Comparison of ENCODE assay signal across 10 mouse cellular contexts in the genomic region with DNA sequence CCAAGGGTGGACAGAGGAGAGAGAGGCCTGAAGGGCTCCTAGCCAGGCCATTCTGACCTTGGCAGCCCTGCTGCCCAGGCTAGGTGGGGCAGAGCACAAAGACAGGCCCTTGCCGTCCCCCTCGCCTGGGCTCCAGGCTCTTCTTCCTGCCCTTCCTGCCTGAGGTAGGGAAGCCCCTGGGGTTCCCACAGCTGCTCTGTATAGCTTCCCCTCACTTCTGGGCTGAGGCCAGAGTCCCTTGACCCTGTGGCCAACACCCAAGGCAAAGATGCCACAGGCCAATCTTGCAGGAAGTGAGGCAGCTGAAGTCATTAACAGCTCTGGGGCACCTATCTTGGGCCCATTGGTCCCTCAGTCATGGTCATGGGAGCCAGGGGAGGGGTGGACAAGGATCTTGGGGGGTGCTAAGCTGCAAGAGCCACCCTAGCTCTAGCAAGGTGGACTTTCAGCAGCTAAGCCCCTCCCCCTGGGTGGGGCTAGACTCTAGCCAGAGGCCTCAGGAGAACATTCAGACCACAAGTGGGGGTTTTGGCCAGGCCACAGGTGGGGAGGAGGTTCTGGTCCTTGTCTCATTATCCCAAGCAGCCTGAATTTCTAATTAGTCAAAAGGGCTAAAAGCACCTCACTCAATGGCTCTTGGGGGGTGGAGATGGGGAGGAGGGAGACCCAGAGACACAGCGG. TPM values are rescaled to one million over a fixed set of nuclear protein-coding genes. Genes with fewer than 3 reads are reported as not detected.
DNase-seq lines count a peak whose midpoint lies in the region; ATAC-seq and TF ChIP-seq lines count a peak whose summit lies in the region.
"Had no signal": no experiment of that assay in that cellular context is flagged by ENCODE, and none has a peak within 500 bp of the region (broad histone marks: within the 10 kb centered on the region; RNA-seq: fewer than 3 reads in every experiment).

No protein-coding gene starts in this region.

- WGBS in liver, embryonic 16.5 days (ENCODE audit: insufficient replicate concordance): 75% methylated on average over 3 of the region's 3 CpGs

- H3K27ac ChIP-seq in gastrocnemius, adult 2 months: peak overlapping the region; percentile 53
- peak overlapping the region; percentile 29; the same call in 1 of the 2 replicates for H3K27ac ChIP-seq in liver, embryonic 16.5 days (ENCODE audit: low read length)
- H3K27ac ChIP-seq: forebrain, embryonic 15.5 days; limb, embryonic 13.5 days had no signal

- H3K9me3 ChIP-seq in liver, embryonic 16.5 days (replicated peaks; ENCODE audit: control insufficient read depth, low read length): no peaks in the 10 kb centered on the region
- H3K9me3 ChIP-seq: forebrain, embryonic 15.5 days had no signal

- TF ChIP-seq CTCF in gastrocnemius, adult 2 months (IDR thresholded peaks at IDR 0.05): no peak

- H3K36me3 ChIP-seq in liver, embryonic 16.5 days (ENCODE audit: control insufficient read depth, insufficient read depth): peaks cover 25% of the 10 kb centered on the region

- H3K4me3 ChIP-seq in gastrocnemius, adult 2 months: no peak overlapping the region
- no peak overlapping the region for H3K4me3 ChIP-seq in liver, embryonic 16.5 days (ENCODE audit: low read depth, low read length)
- H3K4me3 ChIP-seq: forebrain, embryonic 15.5 days; limb, embryonic 13.5 days had no signal

- intact Hi-C loops in gastrocnemius, adult 2 months (cut with DNase I): no loop called here
- intact Hi-C loops in gastrocnemius, postnatal 14 days (cut with DNase I; ENCODE audit: low total_unique reads): no loop called here

- no peak overlapping the region for H3K4me2 ChIP-seq in liver, embryonic 16.5 days (ENCODE audit: low read depth, low read length)
- H3K4me2 ChIP-seq: forebrain, embryonic 15.5 days; limb, embryonic 13.5 days had no signal

- ATAC-seq in common myeloid progenitor, adult 5-6 weeks (replicated peaks; ENCODE audit: low read depth, poor library complexity, severe bottlenecking): peak; percentile 55
- ATAC-seq in liver, embryonic 16.5 days (ENCODE audit: low read depth): no peak
- no peak for ATAC-seq in megakaryocyte-erythroid progenitor cell, adult 5-6 weeks (replicated peaks; ENCODE audit: low FRiP score, low TSS enrichment, poor library complexity, severe bottlenecking)
- ATAC-seq: forebrain, embryonic 15.5 days had no signal

- H3K27me3 ChIP-seq in liver, embryonic 16.5 days (ENCODE audit: control insufficient read depth, insufficient read depth, low read depth, low read length): no peaks in the 10 kb centered on the region
- H3K27me3 ChIP-seq: forebrain, embryonic 15.5 days; limb, embryonic 13.5 days had no signal

- H3K9ac ChIP-seq in liver, embryonic 16.5 days (ENCODE audit: low read depth, low read length): no peak overlapping the region
- H3K9ac ChIP-seq: forebrain, embryonic 15.5 days; limb, embryonic 13.5 days had no signal

- H3K4me1 ChIP-seq in liver, embryonic 16.5 days (ENCODE audit: control insufficient read depth, low read depth, low read length): peaks cover 49% of the 10 kb centered on the region

- no peak for DNase-seq in gastrocnemius, adult 2 months
- no peak for DNase-seq in gastrocnemius, postnatal 14 days
- peak; percentile 36 for DNase-seq in lung, postnatal 10 days
- DNase-seq in lung, postnatal 14 days: no peak
- no peak for DNase-seq in cerebellum, adult 11 months

RNA-seq across cellular contexts. Expression of a gene that starts 27.2 kb away (rescaled TPM):
- 1 to 10 TPM; 2.0 to 4.2 TPM for total RNA-seq in gastrocnemius, adult 2 months (2021)
- total RNA-seq in gastrocnemius, postnatal 14 days (2021): 1 to 10 TPM; 5.9 to 6.0 TPM
- 2.7 and 3.7 TPM in 2 replicates for total RNA-seq in common myeloid progenitor, adult 5-6 weeks (2017)
- polyA plus RNA-seq in liver, embryonic 16.5 days (2015; fragmentation: Nextera tagmentation; extraction: Ambion mirVana): 0.95 and 1.4 TPM in 2 replicates
- total RNA-seq in megakaryocyte-erythroid progenitor cell, adult 5-6 weeks (2014; fragmentation: Nextera tagmentation): not detected in 2 replicates
- not detected in 2 replicates for total RNA-seq in megakaryocyte-erythroid progenitor cell, adult 5-6 weeks (2017)

RNA-seq across cellular contexts. Expression of a gene that starts 45.1 kb away (rescaled TPM):
- 10 to 100 TPM in 1 of 2 experiments, 1 to 10 TPM in 1; 6.7 to 26.8 TPM for total RNA-seq in gastrocnemius, adult 2 months (2021)
- total RNA-seq in gastrocnemius, postnatal 14 days (2021): 10 to 100 TPM; 12.5 to 17.3 TPM
- 2.8 and 5.8 TPM in 2 replicates for total RNA-seq in common myeloid progenitor, adult 5-6 weeks (2017)
- 18.1 and 18.8 TPM in 2 replicates for polyA plus RNA-seq in liver, embryonic 16.5 days (2015; fragmentation: Nextera tagmentation; extraction: Ambion mirVana)
- total RNA-seq in megakaryocyte-erythroid progenitor cell, adult 5-6 weeks (2014; fragmentation: Nextera tagmentation): not detected in 2 replicates
- total RNA-seq in megakaryocyte-erythroid progenitor cell, adult 5-6 weeks (2017): not detected in 2 replicates

RNA-seq across cellular contexts. Expression of a gene that starts 50.4 kb away (rescaled TPM):
- 10 to 100 TPM; 15.7 to 40.3 TPM for total RNA-seq in gastrocnemius, adult 2 months (2021)
- total RNA-seq in gastrocnemius, postnatal 14 days (2021): 10 to 100 TPM; 14.4 to 28.6 TPM
- total RNA-seq in common myeloid progenitor, adult 5-6 weeks (2017): 8.4 and 11.8 TPM in 2 replicates
- polyA plus RNA-seq in liver, embryonic 16.5 days (2015; fragmentation: Nextera tagmentation; extraction: Ambion mirVana): 213 and 241 TPM in 2 replicates
- 5.7 and 6.7 TPM in 2 replicates for total RNA-seq in megakaryocyte-erythroid progenitor cell, adult 5-6 weeks (2014; fragmentation: Nextera tagmentation)
- 3.7 and 11.8 TPM in 2 replicates for total RNA-seq in megakaryocyte-erythroid progenitor cell, adult 5-6 weeks (2017)
